Mouse (Mus musculus) spleen, adult 2 months (tissue): ENCODE results near the gene Ldlrap1. TPM values are rescaled to one million over a fixed set of nuclear protein-coding genes. Genes with fewer than 3 reads are reported as not detected.

ENCODE experiments used
- DNase-seq, 2 experiments: peaks; one replicate each; pipeline versions ENCODE4 v3.0.0 to v3.0.0-alpha.2; 2012 to 2021; ENCODE audit warnings: low spot score in 2 of 2, low read depth in 1 of 2
- H3K27ac ChIP-seq: fragments of 200-500 bp; 2 replicates; pipeline ENCODE4 v1.5.1; 2012; ENCODE audit warnings: low read length, inconsistent platforms; ENCODE audit not compliant: insufficient read depth
- H3K27me3 ChIP-seq: fragments of 200-500 bp; 2 replicates; pipeline ENCODE4 v1.6.1; 2012; ENCODE audit warnings: mild to moderate bottlenecking, moderate library complexity, low read length, inconsistent platforms; ENCODE audit not compliant: control insufficient read depth, insufficient read depth
- H3K36me3 ChIP-seq: fragments of 200-500 bp; 2 replicates; pipeline ENCODE4 v1.6.1; 2012; ENCODE audit warnings: mild to moderate bottlenecking, low read length, inconsistent platforms; ENCODE audit not compliant: control insufficient read depth, insufficient read depth
- H3K4me1 ChIP-seq: fragments of 200-500 bp; 2 replicates; pipeline ENCODE4 v1.6.1; 2011; ENCODE audit warnings: inconsistent platforms; ENCODE audit not compliant: control insufficient read depth, insufficient read depth, insufficient read length
- H3K4me3 ChIP-seq: fragments of 200-500 bp; 2 replicates; pipeline ENCODE4 v1.5.1; 2011; ENCODE audit warnings: mild to moderate bottlenecking, inconsistent platforms; ENCODE audit not compliant: insufficient read depth, insufficient read length; ENCODE audit errors: extremely low read depth
- CTCF ChIP-seq: fragments of 200-500 bp; IDR thresholded peaks from 2 replicates; pipeline ENCODE4 v1.5.1; 2011; ENCODE audit warnings: mild to moderate bottlenecking, inconsistent platforms; ENCODE audit not compliant: insufficient read depth, insufficient read length, insufficient replicate concordance; ENCODE audit errors: extremely low read depth
- POLR2A ChIP-seq: fragments of 200-500 bp; IDR thresholded peaks from 2 replicates; pipeline ENCODE4 v1.6.1; 2011; ENCODE audit warnings: low read depth, low read length, inconsistent platforms
- WGBS: fragments of 180-500 bp; shearing (Covaris S2); methylation state at CpG from one replicate; pipeline ENCODE4 v1.1.7; 2018; 5-methylcytosine and 5-hydroxymethylcytosine counted together
- polyA plus RNA-seq: library from polyadenylated mRNA; depleted of rRNA; stranded (reverse); fragments of >200 nt; gene quantifications from 2 replicates; pipeline ENCODE4 v1.2.3, GENCODE M21; 2012

Ldlrap1 gene
- polyA plus RNA-seq, 1 experiment, result 29.8 TPM

GRCm38 (mm10) chr4:134733371-134733770 lies 34.5 kb downstream of the Ldlrap1 start:
- WGBS, result 72% methylated on average over 9 of the region's 9 CpGs
- no peak overlapping the region for H3K27ac ChIP-seq
- no peak overlapping the region for H3K4me3 ChIP-seq
- peaks cover 1% of the 10 kb centered on the region; the same call in 1 of the 2 replicates for H3K27me3 ChIP-seq
- peaks cover 29% of the 10 kb centered on the region; the same call in 1 of the 2 replicates for H3K4me1 ChIP-seq
- H3K36me3 ChIP-seq, result no peaks in the 10 kb centered on the region
- no peak for DNase-seq
- no peak for TF ChIP-seq CTCF

- H3K27ac ChIP-seq, result 0 out of 2 replicates have a peak overlapping the region, but pooled peaks have one; percentile 5
Measured at GRCm38 (mm10) chr4:134730106-134730505, 37.7 kb downstream of the Ldlrap1 start.

GRCm38 (mm10) chr4:134725735-134726345 lies 42.0 kb downstream of the Ldlrap1 start:
- no peaks in the 10 kb centered on the region for H3K27me3 ChIP-seq
- no peak for DNase-seq
- 84% methylated on average over 13 of the region's 13 CpGs for WGBS
- H3K4me1 ChIP-seq, result no peaks in the 10 kb centered on the region
- no peaks in the 10 kb centered on the region for H3K36me3 ChIP-seq
- H3K4me3 ChIP-seq, result no peak overlapping the region
- no peak overlapping the region for H3K27ac ChIP-seq
- no peak for TF ChIP-seq POLR2A
- TF ChIP-seq CTCF, result no peak

More at GRCm38 (mm10) chr4:134730106-134730505, 37.7 kb downstream of the Ldlrap1 start:
- H3K36me3 ChIP-seq, result no peaks in the 10 kb centered on the region
- H3K27me3 ChIP-seq, result no peaks in the 10 kb centered on the region
- WGBS, result 28% methylated on average over 8 of the region's 8 CpGs
- no peak for TF ChIP-seq POLR2A
- no peak for TF ChIP-seq CTCF
- no peak for DNase-seq
- no peak overlapping the region for H3K4me3 ChIP-seq
- peaks cover 16% of the 10 kb centered on the region; the same call in 1 of the 2 replicates for H3K4me1 ChIP-seq

GRCm38 (mm10) chr4:134724974-134725373 lies 42.9 kb downstream of the Ldlrap1 start:
- H3K4me3 ChIP-seq, result no peak overlapping the region
- WGBS, result 54% methylated on average over 4 of the region's 4 CpGs
- DNase-seq, result no peak
- H3K27ac ChIP-seq, result no peak overlapping the region
- H3K36me3 ChIP-seq, result no peaks in the 10 kb centered on the region
- H3K4me1 ChIP-seq, result no peaks in the 10 kb centered on the region
- no peak for TF ChIP-seq POLR2A
- TF ChIP-seq CTCF, result no peak
- no peaks in the 10 kb centered on the region for H3K27me3 ChIP-seq

- WGBS, result 44% methylated on average over 3 of the region's 3 CpGs
- H3K27me3 ChIP-seq, result no peaks in the 10 kb centered on the region
- no peak for DNase-seq
- H3K27ac ChIP-seq, result no peak overlapping the region
- no peak overlapping the region for H3K4me3 ChIP-seq
- TF ChIP-seq CTCF (no peak), POLR2A (no peak)
- no peaks in the 10 kb centered on the region for H3K36me3 ChIP-seq
- H3K4me1 ChIP-seq, result no peaks in the 10 kb centered on the region
Measured at GRCm38 (mm10) chr4:134723251-134723650, 44.6 kb downstream of the Ldlrap1 start.

GRCm38 (mm10) chr4:134721076-134721475 lies 46.7 kb downstream of the Ldlrap1 start:
- 95% methylated on average over 6 of the region's 6 CpGs for WGBS
- TF ChIP-seq POLR2A, result no peak
- no peak for TF ChIP-seq CTCF

GRCm38 (mm10) chr4:134720371-134720770 lies 47.5 kb downstream of the Ldlrap1 start:
- Histone ChIP-seq H3K27me3 (no peaks in the 10 kb centered on the region), H3K36me3 (no peaks in the 10 kb centered on the region), H3K4me3 (no peak overlapping the region), H3K27ac (no peak overlapping the region), H3K4me1 (no peaks in the 10 kb centered on the region)
- 79% methylated on average over 3 of the region's 3 CpGs for WGBS
- TF ChIP-seq CTCF (no peak), POLR2A (no peak)
- DNase-seq, result no peak

More at GRCm38 (mm10) chr4:134721076-134721475, 46.7 kb downstream of the Ldlrap1 start:
- Histone ChIP-seq H3K36me3 (no peaks in the 10 kb centered on the region), H3K4me1 (no peaks in the 10 kb centered on the region), H3K27ac (no peak overlapping the region), H3K4me3 (no peak overlapping the region), H3K27me3 (no peaks in the 10 kb centered on the region)
- no peak for DNase-seq
